Mouse (Mus musculus): Measurements from ENCODE around the gene Epop.

Epop gene

DNA sequence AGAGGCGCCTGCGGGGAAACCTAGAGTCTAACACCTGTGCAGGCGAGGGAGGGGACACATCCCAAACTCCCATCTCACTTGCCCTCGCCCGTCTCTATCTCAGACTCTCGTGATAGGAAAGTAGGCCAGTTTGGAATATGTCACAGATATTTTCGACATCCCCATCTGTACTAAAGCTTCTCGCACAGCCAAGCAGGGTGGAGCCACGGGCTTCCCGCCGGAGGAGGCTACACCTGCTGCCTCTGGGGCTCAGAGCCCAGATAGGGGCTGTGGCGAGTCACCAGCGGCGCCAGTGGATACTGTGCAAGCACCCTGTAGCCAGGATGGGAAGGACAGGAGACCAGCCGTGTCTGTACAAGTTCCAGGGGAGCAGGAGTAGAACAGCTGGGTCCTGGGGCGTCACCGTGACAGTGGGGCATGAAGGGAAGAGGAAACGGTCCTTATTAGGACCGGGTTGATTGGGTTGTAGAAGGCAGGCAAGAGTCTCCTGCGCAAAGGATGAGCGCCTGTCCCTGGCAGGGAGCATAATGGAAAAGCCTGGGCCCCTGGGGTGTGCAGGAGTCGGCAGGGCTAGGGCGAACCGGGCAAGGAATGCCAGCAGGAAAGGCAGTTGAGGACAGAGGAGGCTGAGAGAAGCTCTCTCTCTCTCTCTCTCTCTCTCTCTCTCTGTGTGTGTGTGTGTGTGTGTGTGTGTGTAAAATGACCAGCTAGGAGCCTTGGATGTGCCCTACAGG lies 39.1 kb downstream of the Epop start:
- DNase-seq (ENCODE audit: low spot score in 2 of 2), result no peak

DNA sequence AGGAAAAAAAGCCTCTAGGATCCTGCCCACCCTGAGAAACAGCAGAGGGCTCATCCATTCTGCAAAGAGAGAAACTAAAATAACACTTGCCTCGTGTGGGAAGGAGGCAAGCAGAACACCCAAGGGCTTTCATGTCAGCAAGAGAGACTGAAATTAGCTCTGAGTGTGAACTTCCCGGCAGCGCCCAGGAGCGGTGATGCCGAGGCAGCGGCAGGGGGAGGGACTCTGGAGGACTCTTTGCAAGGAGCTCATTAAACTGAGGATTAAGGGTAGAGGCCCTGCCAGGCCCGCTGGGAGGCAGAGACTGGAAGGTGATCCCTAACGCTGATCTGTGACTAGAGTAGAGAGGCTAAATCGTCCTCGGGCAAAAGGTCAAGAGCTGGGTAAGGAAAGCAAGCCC lies 40.3 kb downstream of the Epop start:
- no peak for DNase-seq (ENCODE audit: low spot score in 2 of 2)

DNA sequence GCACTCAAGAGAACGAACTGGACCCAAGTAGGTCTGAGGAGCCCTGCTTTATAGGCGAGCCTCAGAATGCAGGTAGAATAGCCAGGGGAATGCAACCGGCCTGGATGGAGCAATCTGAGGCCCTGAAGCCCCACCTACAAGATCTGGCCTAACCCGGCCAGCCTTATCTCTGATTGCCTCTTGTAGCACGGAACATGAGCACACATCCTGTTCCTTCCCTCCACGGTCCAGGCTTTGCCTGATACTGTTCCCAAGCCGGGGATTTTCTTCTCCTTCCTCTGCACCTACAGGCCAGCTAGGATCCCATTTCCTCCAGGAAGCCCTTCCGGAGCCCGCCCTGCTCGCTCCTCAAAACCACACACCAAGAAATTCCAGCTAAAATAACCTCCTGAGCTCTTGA lies 43.6 kb downstream of the Epop start:
- DNase-seq (ENCODE audit: low spot score in 2 of 2), result peak; percentile 20 to 52

DNA sequence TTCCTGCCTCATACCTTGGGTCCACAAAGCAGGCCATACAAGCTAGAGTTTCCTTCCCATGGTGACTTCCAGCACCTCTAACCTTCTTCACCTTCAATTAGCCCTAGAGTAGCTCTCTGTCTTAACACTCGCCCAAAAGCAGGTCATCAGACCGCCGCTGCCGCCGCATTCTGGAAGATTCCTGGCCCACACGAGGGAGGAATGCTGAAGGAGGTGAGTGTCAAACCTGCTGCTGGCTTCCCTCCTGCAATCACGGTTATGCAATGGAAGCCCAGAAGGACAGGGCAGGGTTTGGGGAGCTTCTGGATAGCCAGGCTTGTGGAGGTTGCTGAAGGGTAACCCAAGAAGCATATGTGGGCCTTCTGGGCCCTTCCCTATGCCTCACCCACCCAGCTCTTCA lies 45.0 kb downstream of the Epop start:
- DNase-seq (ENCODE audit: low spot score in 2 of 2), result no peak

DNA sequence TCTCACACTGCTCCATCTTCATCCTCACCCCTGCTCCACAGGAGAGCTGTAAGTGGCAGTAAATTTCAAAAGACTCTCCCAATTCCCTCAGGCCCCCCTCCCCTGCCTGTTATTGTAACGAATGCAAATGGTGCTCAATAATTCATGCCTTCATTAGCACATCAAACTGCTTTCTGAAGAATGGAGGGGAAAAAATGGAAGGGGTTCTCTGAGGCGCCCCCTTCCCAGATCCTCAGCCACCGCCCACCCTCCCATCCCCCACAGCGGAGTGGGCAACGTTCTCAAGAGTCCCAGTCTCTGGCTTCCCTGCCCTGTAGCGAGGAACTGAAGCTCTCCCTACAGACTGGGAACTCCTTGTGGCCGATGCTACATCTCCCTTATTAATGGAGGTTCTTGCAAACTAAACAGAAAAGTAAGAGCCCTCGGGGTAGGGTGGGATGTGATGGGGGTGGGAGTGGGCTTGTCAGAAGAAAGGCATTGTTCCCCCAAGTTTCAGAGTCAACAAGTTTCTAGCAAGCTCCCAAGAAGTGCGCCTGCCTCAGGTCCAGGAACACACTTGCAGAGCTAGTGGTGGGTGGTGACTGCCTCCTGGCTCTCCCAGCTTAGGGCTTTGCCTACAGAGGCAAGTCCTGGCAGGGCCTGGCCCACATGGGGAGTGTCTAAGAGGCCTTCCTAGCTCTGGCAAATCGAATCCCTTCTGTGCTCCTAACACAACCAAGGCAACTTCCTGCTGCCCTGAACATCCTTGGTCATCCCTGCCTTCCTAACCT lies 50.2 kb downstream of the Epop start:
- DNase-seq (ENCODE audit: low spot score in 2 of 2), result no peak

DNA sequence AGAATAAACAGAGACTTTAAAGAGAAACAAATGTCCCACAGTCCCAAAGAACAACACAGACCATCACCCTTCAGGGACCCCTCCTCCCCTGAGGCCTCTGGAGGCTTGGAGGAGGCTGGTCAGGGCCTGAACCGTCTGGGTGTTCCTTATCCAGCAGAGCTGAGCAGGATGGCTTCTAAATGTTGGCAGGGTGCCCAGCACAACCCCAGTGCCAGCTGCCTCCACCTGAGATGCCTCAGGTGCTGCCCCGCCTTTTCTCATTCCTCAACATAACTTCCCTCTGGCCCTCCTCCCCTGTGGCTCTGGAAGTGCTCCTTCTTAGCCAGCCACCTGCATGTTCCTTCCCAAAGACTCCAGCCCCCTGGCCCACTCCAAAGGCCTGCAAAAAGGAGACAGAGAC lies 51.2 kb downstream of the Epop start:
- no peak for DNase-seq (ENCODE audit: low spot score in 2 of 2)

Data from heart, adult 9 months (tissue).